Mouse (Mus musculus): ENCODE measurements around the gene Rsc1a1. TPM values are rescaled to one million over a fixed set of nuclear protein-coding genes. Genes with fewer than 3 reads are reported as not detected.

Rsc1a1 gene
- total RNA-seq (2014; fragmentation: Nextera tagmentation) (6.8 and 15.2 TPM in 2 replicates), total RNA-seq (2017) (9.5 and 11.3 TPM in 2 replicates)

DNA sequence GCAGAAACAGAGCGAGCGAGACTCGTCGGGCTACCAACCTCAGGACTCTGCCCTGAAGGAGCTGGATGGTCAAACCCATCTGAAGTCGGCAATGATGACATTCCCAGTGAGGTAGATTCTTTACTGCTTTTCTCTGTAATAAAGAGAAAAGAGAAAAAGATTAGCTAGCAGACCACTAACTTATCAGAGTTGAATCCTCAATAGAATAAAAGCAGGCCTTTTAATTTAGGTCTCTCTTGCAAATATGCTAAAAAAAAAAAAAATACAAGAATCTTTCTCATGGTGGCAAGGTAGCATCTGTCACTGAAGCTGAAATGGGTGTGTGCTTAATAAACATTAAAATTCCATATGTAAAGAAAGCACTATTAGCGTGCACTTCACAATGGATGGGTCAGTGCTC lies at the start of gene Rsc1a1:
Gene Rsc1a1 (minus strand): TSS at position 101 of the 400 bp plus-strand sequence.
- ATAC-seq (replicated peaks; ENCODE audit: poor library complexity, severe bottlenecking): no peak

DNA sequence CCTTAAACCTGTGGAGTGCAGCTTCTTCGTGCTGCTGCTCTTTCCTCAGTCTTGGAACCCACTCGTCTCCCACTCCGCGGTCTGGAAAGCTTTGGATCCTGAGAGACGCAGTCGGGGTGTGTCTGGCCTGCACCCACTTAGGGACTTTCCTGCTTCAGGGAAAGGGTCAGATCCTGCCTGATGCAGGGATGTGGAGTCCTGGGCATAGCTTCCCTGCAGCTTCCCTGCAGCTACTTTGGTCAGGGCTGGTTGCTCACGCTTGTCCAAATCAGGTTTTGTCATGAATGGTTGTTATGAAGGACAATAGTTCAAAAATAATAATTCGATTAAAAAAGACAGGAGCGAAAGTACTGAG lies 49.8 kb upstream of the Rsc1a1 start:
- no peak for ATAC-seq (replicated peaks; ENCODE audit: poor library complexity, severe bottlenecking)

DNA sequence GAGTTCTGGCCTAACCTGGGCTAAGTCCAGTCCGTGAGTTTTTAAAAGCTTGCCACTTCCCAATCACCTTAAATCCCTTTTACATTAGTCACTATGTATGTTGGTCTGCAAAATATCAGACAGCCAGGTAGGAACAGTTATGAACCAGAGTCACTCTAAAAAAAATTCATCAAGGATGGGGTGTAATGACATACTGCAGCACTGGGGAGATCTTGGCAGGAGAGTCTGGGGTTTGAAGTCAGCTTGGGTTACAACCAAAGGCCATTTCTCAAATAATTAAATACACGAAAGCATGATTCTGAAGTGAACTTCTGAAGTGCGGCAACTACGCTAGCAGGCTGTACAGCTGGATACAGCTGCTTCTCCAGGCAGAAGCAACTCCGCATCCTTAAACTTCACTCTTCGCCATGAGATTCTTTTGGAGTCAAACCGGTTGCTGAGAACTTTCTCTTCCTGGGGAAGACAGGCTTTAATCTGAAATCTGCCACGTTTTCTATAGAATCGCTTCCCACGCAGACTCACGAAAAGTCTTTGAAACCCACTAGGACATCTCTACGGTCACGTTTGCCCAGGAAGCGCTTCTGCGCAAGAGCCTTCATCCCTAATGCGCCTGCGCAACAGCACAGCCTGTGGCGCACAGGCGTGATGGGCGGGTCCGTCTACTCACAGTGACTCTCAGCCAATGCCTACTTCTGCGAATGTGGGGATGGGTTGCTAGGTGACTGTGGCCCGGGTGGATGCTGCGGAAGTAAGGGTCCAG lies 49.2 kb upstream of the Rsc1a1 start:
- ATAC-seq (replicated peaks; ENCODE audit: poor library complexity, severe bottlenecking): peak; percentile 98

DNA sequence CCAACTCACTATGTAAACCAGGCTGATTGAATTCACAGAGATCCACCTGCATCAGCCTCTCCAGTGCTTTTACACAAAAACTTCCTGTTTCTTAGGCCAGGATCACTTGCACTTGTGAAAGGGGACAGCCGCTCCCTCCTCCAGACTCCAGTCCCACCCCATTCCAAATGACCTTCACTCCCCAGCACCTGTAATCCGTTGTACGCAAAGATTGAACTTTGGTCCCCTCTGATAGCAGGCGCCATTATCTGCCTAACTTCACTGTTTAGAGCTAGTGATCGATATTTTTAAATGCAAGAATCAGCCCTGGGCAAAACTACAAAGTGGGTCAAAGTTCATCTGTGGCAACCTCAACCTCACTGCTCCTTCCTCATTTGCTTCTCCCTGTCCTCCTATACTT lies 46.4 kb upstream of the Rsc1a1 start:
- ATAC-seq (replicated peaks; ENCODE audit: poor library complexity, severe bottlenecking): no peak

DNA sequence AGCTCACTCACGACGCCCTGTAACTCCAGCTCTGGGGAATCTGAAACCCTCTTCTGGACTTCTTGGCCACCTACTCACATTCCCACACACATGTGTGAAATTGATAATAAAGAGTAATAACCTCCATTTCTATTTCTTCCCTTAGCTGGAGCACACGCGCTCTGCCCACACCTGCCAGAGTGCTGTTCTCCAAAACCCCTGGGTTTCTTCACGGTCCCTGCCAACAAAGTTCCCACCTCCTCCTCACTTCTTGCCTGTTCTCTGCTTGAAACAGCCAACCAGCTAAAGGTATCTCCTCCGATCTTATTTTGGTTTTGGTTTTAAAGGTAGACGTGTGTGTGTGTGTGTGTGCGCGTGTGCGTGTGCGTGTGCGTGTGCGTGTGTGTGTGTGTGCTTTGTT lies 45.0 kb upstream of the Rsc1a1 start:
- no peak for ATAC-seq (replicated peaks; ENCODE audit: poor library complexity, severe bottlenecking)

DNA sequence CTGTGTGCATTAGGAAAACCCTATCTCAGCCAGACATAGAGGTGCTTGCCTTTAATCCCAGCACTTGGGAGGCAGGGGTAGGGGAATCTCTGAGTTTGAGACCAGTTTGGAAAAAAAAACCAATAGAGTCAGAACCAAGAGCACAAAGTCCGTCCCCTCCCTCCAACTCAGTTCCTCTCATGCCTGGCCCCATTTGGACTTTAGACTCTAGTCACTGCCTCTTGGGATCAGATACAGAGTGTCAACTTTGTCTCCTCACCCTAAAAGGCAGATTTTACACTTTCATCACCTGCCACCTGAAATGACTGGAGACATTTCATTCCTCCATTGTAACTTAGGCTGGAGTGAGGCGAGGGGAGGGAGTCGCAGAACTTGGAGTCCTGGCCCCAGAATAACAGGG lies 43.9 kb upstream of the Rsc1a1 start:
- ATAC-seq (replicated peaks; ENCODE audit: poor library complexity, severe bottlenecking): no peak

DNA sequence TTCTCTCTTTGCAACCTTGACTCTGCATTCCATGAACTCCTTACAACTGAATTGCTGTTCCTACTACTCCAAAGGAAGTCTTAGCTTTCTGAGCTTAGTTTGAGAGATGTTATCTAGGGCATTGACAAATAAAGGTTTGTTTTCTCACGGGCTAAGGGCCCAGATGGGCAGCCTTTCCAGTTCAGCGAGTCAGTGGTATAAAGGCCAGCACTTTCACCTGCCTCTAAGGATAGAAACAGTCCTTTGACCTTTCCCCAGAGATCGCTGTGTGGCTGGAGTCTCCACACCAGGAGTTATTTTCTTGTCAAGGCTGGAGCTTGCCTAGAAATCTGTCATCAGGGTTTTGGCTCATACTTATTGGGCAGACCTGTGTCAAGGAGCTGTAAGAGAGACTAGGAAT lies 40.3 kb upstream of the Rsc1a1 start:
- ATAC-seq (replicated peaks; ENCODE audit: poor library complexity, severe bottlenecking): no peak

DNA sequence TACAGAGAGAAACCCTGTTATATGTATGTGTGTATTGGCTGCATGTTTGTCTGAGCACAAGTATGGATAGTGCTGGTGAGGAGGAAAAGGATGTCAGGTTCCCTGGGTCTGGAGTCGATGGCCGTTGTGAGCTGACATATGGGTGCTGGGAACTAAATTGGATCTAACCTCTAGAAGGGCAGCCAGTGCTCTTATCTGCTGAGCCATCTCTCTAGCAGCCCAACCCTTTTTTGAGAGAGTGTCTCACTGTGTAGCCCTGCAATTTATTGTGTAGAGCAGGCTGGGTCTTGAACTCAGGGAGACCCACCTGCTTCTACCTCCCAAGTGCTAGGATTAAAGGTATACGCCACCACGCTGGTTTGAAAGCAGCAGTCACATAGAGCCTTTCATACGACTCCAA lies 39.9 kb upstream of the Rsc1a1 start:
- ATAC-seq (replicated peaks; ENCODE audit: poor library complexity, severe bottlenecking): no peak

DNA sequence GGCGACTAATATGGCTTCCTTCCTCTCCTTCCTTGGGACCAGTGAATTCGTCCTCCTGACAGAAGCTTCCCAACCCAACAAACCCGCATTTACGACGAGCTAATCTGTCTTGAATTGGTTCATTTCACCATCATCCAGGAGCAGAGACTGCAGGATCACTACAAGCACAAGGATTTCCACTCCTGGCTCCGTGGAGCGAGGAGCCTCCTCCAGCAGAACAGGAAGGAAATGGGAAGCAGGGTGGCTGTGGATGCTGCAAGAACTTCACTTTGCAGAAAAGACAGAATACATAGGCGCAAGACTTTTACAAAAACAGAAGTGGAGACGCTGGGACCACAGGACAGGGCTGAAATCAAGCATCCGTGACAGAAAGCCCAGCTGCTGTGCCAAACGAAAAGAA lies 39.2 kb upstream of the Rsc1a1 start:
- peak; percentile 27 for ATAC-seq (replicated peaks; ENCODE audit: poor library complexity, severe bottlenecking)

DNA sequence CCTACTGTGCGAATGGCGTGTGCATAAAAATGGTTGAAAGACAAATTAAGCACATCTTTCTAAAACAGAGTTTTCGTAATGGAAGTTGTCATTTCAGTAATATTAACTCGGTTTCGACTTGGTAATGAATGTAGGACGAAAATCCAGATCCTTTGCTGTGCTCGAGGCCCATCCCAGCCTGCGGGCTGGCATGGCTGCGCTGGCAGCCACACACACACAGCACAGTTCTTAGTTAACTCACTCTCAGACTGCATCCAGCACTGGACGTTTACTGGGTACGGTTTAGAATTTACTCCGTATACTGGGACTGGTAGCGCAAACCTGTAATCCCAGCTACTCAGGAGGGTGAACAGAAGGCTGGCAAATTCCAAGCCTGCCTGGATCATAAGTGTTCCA lies 38.3 kb upstream of the Rsc1a1 start:
- no peak for ATAC-seq (replicated peaks; ENCODE audit: poor library complexity, severe bottlenecking)

DNA sequence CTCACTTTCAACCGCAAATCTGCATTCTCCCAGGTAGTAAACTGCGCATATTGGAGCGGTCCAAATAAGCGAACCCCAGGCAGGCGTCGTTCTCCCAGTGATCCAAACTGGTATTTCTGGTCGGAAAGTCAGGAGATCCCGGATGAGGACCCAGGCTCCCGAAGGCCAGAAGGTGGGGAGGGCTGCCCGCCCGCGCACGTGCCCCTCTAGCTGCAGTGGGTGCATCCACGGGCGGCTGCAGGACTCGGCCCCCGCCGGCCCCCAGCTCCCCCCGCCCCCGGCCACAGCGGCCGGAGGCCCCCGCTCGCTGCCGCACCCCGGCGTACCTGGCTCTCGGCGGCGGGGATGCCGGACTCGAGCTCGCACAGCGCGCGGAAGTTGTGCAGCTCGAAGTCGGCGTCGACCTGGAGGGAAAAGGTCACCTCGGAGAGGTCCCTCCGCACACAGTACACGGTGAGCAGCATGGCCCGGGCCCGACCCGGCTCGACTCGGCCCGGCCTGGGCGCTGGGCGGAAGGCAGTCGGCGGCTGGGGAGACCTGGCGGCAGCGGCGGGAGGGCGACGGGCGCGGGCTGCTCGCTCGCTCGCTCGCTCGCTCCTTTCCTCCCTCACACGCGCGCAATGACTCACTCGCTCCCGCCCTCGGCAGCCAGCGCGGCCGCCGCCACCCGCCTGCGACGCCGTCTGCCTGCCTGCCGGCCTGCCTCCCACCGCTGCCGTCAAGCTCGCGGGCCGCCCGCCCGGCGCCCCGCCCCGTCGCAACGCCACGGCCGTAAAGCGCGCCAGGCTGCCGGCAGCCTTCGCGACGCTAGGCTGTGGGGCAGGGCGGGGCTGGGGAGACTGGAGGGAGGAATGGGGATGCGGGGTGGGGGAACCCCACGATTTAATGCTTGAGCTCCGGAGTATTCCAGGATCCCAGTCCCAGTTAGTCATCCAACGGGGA lies 37.6 kb upstream of the Rsc1a1 start, which contains the start of gene Ddi2:
Gene Ddi2 (minus strand): TSS at position 689 of the 942 bp plus-strand sequence.
- peak; percentile 79 for ATAC-seq (replicated peaks; ENCODE audit: poor library complexity, severe bottlenecking)

DNA sequence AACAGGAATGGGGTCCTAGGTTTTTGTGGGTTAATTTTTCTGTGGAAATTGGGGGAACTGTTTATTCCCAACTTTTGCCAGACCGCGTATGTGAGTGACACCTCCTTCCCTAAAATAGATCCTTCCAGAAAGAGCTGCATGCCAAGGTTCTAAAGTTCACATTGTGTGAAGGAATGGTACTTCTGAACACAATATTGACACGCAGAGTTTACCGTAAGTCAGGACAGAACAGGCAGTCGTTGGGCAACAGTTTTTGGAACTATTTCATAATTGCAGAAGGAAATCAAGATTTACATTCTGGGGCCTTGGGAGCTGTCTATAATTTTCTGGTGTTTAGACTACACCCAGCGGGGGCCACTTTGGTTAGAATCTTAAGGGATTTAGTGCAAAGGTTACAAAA lies 36.6 kb upstream of the Rsc1a1 start:
- ATAC-seq (replicated peaks; ENCODE audit: poor library complexity, severe bottlenecking): peak; percentile 29

DNA sequence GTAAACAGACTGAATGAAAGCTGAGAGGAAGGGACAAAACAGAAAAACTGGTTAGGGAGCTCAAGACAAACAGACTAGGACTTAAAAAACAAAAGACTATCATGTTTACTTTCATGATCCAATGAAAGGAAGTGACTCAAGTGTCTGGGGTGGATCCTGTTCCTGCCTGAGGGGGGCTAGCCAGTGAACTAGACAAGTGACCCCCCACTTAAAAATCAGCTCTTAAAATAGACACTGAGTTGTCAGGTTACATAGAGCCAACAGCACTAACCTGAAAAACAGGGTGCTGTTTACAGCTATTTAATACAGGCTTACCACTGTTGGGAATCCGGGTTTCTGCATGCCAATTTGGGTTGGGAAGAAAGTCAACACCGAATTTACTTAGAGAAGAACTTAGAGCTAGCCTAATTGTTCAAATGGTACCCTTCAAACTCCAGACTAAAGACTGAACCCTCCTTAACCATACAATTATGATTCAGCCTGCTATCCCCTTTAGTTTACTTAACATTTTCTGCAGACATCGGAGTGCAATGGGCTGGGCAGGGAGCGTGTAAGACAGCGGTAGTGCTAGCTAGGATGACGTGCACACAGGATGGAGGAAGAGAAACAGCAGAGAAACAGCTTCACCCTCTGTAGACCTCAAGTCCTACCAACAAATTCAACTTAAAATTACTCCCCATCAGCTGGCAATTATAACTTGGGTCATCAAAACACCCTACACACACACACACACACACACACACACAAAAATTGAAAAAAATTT lies 35.5 kb upstream of the Rsc1a1 start:
- peak; percentile 36; the same call in 1 of the 2 replicates for ATAC-seq (replicated peaks; ENCODE audit: poor library complexity, severe bottlenecking)

DNA sequence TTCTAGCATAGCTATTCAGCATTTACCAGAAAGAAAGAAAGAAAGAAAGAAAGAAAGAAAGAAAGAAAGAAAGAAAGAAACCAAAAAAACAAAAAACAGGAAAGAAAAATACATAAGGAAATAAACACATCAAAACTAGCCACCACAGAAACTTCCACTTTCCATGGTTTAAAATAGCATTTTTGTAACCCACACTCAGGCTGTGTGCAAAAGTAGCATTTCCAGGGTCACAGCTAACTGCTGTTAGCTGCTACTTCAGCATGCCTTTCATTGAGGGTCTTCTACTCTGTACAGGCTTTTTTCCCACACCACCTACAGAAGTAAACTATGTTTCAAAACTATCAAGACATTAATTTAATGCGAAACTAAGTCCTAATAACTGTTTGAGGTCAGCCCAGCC lies 33.9 kb upstream of the Rsc1a1 start:
- ATAC-seq (replicated peaks; ENCODE audit: poor library complexity, severe bottlenecking): no peak

DNA sequence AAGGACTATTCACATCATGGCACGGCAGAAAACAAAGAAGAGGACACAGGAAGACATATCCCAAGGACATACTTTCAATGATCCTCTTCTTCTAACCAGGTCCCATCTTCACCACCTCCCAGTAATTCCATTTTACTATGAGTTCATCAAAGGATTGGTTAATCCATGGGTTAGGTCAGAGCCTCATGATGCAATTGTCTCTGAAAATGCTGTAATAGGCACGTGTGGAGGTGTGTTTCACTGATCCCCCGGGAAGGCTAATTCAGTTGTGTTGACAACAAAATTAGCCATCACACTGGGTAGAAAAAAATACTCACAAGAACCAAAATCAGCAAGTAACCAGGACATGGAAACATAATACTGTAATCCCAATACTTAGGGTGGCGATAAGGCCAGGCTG lies 32.2 kb upstream of the Rsc1a1 start:
- peak; percentile 28 for ATAC-seq (replicated peaks; ENCODE audit: poor library complexity, severe bottlenecking)

DNA sequence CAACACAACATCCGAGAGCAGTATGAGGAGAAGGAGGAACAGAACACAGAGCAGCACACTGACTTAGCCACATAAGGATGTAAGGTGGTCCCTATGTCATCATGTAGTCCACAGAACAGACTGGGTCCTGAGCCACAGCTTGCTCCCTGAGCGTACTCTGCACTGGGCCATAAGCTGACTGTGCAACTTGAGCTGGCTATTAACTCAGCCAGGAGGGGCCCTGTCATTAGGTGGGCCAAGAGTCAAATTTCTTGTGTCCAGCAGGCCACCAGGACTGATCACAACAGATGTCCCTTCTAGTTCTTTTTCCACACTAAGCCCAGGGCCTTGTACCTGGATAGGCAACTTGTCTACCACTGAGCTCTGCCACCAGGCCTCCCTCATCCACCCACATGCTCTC lies 29.6 kb upstream of the Rsc1a1 start:
- ATAC-seq (replicated peaks; ENCODE audit: poor library complexity, severe bottlenecking): peak; percentile 33

DNA sequence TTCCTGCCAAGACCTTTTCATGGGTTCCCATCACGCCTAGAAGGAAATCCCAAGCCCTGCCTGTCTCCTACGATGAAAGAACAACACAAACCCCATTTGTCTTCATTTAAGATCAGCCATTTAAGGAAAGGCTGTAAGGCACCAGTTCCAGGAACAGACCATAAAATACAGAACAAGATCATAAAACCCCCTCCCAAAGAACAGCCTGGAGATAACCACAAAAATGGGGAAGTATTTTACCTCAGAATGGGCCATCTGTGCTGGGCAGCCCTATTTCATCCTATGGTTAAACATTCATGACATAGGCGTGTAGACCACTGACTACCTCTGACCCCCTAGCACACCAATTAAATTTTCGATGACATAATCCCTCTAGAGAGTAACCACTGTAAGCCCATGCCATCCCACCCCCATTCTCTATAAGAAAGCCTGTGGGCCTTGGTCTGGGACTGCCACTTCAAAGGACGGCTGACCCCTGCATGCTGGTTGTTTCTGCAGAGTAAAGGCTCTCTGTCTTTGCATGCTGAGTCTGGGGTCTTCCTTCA lies 28.3 kb upstream of the Rsc1a1 start:
- peak; percentile 88 for ATAC-seq (replicated peaks; ENCODE audit: poor library complexity, severe bottlenecking)

DNA sequence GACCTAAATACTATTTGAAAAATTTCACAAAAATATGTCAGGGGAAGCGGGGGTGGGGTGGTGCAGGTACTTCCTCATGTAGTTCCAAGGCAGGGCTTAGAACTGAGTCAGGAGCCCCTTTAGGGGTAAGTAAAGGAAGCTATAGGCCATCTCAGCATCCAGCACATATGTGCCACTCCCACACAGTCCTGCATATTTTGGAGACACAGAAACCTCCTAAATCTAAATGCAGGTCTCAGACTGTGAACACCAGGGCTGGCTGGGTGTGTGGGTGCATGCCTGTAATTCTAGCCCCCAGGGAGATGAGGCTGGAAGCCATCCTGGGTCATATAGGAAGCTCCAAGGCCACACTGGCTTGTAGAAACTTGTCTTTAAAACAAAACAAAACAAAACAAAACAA lies 25.9 kb upstream of the Rsc1a1 start:
- no peak for ATAC-seq (replicated peaks; ENCODE audit: poor library complexity, severe bottlenecking)

DNA sequence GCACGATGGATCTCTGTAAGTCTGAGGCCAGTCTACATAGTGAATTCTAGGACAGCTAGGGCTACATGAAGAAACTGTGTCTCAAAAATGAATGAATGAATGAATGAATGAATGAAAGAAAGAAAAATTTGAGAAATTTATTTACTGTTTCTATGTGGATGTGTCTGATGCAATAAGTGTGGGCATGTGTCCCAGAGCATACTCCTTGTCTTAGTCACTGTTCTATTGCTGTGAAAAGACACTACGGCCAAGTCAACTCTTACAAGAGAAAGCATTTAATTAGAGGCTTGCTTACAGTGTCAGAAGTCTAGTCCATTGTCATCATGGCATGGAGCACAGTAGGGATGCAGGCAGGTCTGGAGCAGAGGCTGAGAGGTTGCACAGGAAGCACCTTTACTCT lies 23.6 kb upstream of the Rsc1a1 start:
- ATAC-seq (replicated peaks; ENCODE audit: poor library complexity, severe bottlenecking): no peak

DNA sequence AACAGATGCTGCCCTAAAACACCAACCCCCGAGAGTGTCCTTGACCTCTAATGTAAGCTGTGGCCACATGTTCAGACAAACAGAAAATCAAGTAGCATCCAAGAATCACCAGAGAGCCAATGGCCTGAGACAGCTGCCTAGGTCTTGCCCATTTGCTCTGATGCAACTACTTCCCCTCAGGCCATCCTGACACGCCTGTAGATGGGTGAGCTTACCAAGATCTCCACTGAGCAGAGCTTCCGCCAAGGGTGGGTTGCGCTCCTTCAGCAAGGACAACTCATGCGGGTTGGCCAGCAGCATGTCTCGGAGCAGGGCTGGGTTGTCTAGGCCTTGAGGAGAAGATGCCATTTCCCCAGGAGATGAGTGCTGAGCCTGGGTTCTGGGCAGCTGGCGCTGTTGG lies 22.6 kb upstream of the Rsc1a1 start:
- ATAC-seq (replicated peaks; ENCODE audit: poor library complexity, severe bottlenecking): peak; percentile 60
